In genomic region chr3:96104261-96105065, GRCm38 (mm10) we compare ENCODE assay signal across 8 mouse cellular contexts. TPM values are rescaled to one million over a fixed set of nuclear protein-coding genes. Genes with fewer than 3 reads are reported as not detected.
DNase-seq lines count a peak whose midpoint lies in the region; ATAC-seq and TF ChIP-seq lines count a peak whose summit lies in the region.

Otud7b (plus strand) TSS chr3:96104527.

- H3K4me3 ChIP-seq in C2C12 (ENCODE audit: insufficient read depth, poor library complexity, severe bottlenecking): peak within 1 kb of the TSS; percentile 78
- peak within 1 kb of the TSS; percentile 87 for H3K4me3 ChIP-seq in heart, embryonic 12.5 days
- H3K4me3 ChIP-seq in kidney, embryonic 16.5 days (ENCODE audit: low read length): peak within 1 kb of the TSS; percentile 83
- peak within 1 kb of the TSS; percentile 93 for H3K4me3 ChIP-seq in liver, embryonic 12.5 days
- H3K4me3 ChIP-seq in stomach, embryonic 14.5 days (ENCODE audit: low read depth, low read length): peak within 1 kb of the TSS; percentile 87

- peak within 1 kb of the TSS; percentile 99 for H3ac ChIP-seq in C2C12 (ENCODE audit: control insufficient read depth, insufficient read length, low read depth)

- H3K27me3 ChIP-seq in C2C12 (ENCODE audit: control insufficient read depth, insufficient read depth, insufficient read length): no peaks in the 10 kb centered on the region
- H3K27me3 ChIP-seq in heart, embryonic 12.5 days (replicated peaks): no peaks in the 10 kb centered on the region
- H3K27me3 ChIP-seq in kidney, embryonic 16.5 days (ENCODE audit: insufficient read depth, low read length): no peaks in the 10 kb centered on the region
- H3K27me3 ChIP-seq in liver, embryonic 12.5 days (replicated peaks): no peaks in the 10 kb centered on the region
- H3K27me3 ChIP-seq in stomach, embryonic 14.5 days (ENCODE audit: control insufficient read depth, insufficient read depth, low read length): no peaks in the 10 kb centered on the region

- WGBS in heart, embryonic 12.5 days: under 1% methylated on average over 82 of the region's 84 CpGs
- under 1% methylated on average over 81 of the region's 84 CpGs for WGBS in kidney, embryonic 16.5 days
- WGBS in liver, embryonic 12.5 days (ENCODE audit: insufficient replicate concordance): under 1% methylated on average over 82 of the region's 84 CpGs
- WGBS in stomach, embryonic 14.5 days: under 1% methylated on average over 78 of the region's 84 CpGs

- H3K79me3 ChIP-seq in C2C12 (ENCODE audit: low read depth): peaks cover 38% of the 10 kb centered on the region

- peaks cover 19% of the 10 kb centered on the region for H3K4me1 ChIP-seq in heart, embryonic 12.5 days (replicated peaks)
- H3K4me1 ChIP-seq in kidney, embryonic 16.5 days (ENCODE audit: insufficient read depth, low read length): peaks cover 25% of the 10 kb centered on the region
- H3K4me1 ChIP-seq in liver, embryonic 12.5 days: peaks cover 46% of the 10 kb centered on the region
- peaks cover 10% of the 10 kb centered on the region; the same call in 1 of the 2 replicates for H3K4me1 ChIP-seq in stomach, embryonic 14.5 days (ENCODE audit: control insufficient read depth, insufficient read depth, low read length)

- peak; percentile 69 for ATAC-seq in erythroblast, adult 5-6 weeks (replicated peaks; ENCODE audit: low FRiP score, poor library complexity, severe bottlenecking)
- peak; percentile 95 for ATAC-seq in heart, embryonic 12.5 days (ENCODE audit: insufficient number of reproducible peaks, low FRiP score)
- peak; percentile 93 for ATAC-seq in kidney, embryonic 16.5 days (ENCODE audit: low FRiP score, low TSS enrichment)
- peak; percentile 91 for ATAC-seq in liver, embryonic 12.5 days
- peak; percentile 90 for ATAC-seq in stomach, embryonic 14.5 days (ENCODE audit: insufficient number of reproducible peaks, insufficient read depth, low FRiP score, low read depth)

- peaks cover 50% of the 10 kb centered on the region for H3K79me2 ChIP-seq in C2C12 (ENCODE audit: control insufficient read depth, insufficient read depth)

- no peaks in the 10 kb centered on the region for H3K9me3 ChIP-seq in heart, embryonic 12.5 days (replicated peaks)
- no peaks in the 10 kb centered on the region for H3K9me3 ChIP-seq in kidney, embryonic 16.5 days (ENCODE audit: low read length)
- no peaks in the 10 kb centered on the region for H3K9me3 ChIP-seq in liver, embryonic 12.5 days (replicated peaks)
- no peaks in the 10 kb centered on the region for H3K9me3 ChIP-seq in stomach, embryonic 14.5 days (ENCODE audit: control insufficient read depth, low read depth, low read length)

- H3K4me2 ChIP-seq in heart, embryonic 12.5 days: peak within 1 kb of the TSS; percentile 76
- H3K4me2 ChIP-seq in kidney, embryonic 16.5 days (replicated peaks; ENCODE audit: low read depth, low read length): peak within 1 kb of the TSS; percentile 57
- peak within 1 kb of the TSS; percentile 95 for H3K4me2 ChIP-seq in liver, embryonic 12.5 days
- H3K4me2 ChIP-seq in stomach, embryonic 14.5 days (replicated peaks; ENCODE audit: low read depth, low read length): peak within 1 kb of the TSS; percentile 57

- H3K36me3 ChIP-seq in C2C12 (ENCODE audit: control insufficient read depth, insufficient read depth): no peaks in the 10 kb centered on the region
- H3K36me3 ChIP-seq in heart, embryonic 12.5 days: 0 out of 2 replicates have a peak, but pooled peaks cover 4% of the 10 kb centered on the region
- no peaks in the 10 kb centered on the region for H3K36me3 ChIP-seq in kidney, embryonic 16.5 days (ENCODE audit: insufficient read depth, low read length)
- peaks cover 3% of the 10 kb centered on the region; the same call in 1 of the 2 replicates for H3K36me3 ChIP-seq in liver, embryonic 12.5 days
- H3K36me3 ChIP-seq in stomach, embryonic 14.5 days (ENCODE audit: control insufficient read depth, insufficient read depth, low read length): no peaks in the 10 kb centered on the region

- no peak for TF ChIP-seq CTCF in C2C12 (IDR thresholded peaks at IDR 0.05; ENCODE audit: control insufficient read depth, insufficient read depth, insufficient read length)

- peak within 1 kb of the TSS; percentile 94 for H3K27ac ChIP-seq in heart, embryonic 12.5 days (ENCODE audit: poor library complexity, severe bottlenecking)
- peak within 1 kb of the TSS; percentile 96 for H3K27ac ChIP-seq in kidney, embryonic 16.5 days (ENCODE audit: low read length)
- H3K27ac ChIP-seq in liver, embryonic 12.5 days: peak within 1 kb of the TSS; percentile 92
- peak within 1 kb of the TSS; percentile 93 for H3K27ac ChIP-seq in stomach, embryonic 14.5 days (ENCODE audit: low read length)

- H3K9ac ChIP-seq in heart, embryonic 12.5 days: peak within 1 kb of the TSS; percentile 95
- H3K9ac ChIP-seq in kidney, embryonic 16.5 days (replicated peaks; ENCODE audit: low read length): peak within 1 kb of the TSS; percentile 93
- peak within 1 kb of the TSS; percentile 95 for H3K9ac ChIP-seq in liver, embryonic 12.5 days
- H3K9ac ChIP-seq in stomach, embryonic 14.5 days (replicated peaks; ENCODE audit: low read depth, low read length): peak within 1 kb of the TSS; percentile 89

- peak; percentile 89 for DNase-seq in brain, adult 2 months (ENCODE audit: low read depth, low spot score)
- DNase-seq in natural killer cell, adult 2 months (ENCODE audit: low spot score in 2 of 2): peak; percentile 64

TF ChIP-seq in C2C12, 6 proteins besides CTCF, POLR2A, EP300 and RAD21:
- TF ChIP-seq MYOG (IDR thresholded peaks at IDR 0.05; ENCODE audit: control insufficient read depth, extremely low read depth, insufficient read length) (no peak), MYOD1 (IDR thresholded peaks at IDR 0.05; ENCODE audit: control insufficient read depth, insufficient read length, low read depth) (no peak), CEBPB (IDR thresholded peaks at IDR 0.05; ENCODE audit: low read depth) (no peak)

RNA-seq across cellular contexts. Expression of gene Otud7b, which starts in this region (rescaled TPM):
- polyA plus RNA-seq in C2C12 (2012; fragmentation: generic; extraction: Trizol): 12.5 TPM
- 1.0 and 2.1 TPM in 2 replicates for total RNA-seq in erythroblast, adult 5-6 weeks (2015; ENCODE audit: low replicate concordance)
- total RNA-seq in erythroblast, adult 5-6 weeks (2017; ENCODE audit: low replicate concordance): 6.1 and 12.8 TPM in 2 replicates
- 20.7 and 22.2 TPM in 2 replicates for polyA plus RNA-seq in heart, embryonic 12.5 days (2016; fragmentation: Nextera tagmentation; extraction: Ambion mirVana)
- polyA plus RNA-seq in kidney, embryonic 16.5 days (2015; fragmentation: Nextera tagmentation; extraction: Ambion mirVana): 14.9 and 18.1 TPM in 2 replicates
- polyA plus RNA-seq in liver, embryonic 12.5 days (2016; fragmentation: Nextera tagmentation; extraction: Ambion mirVana): 10.8 and 12.7 TPM in 2 replicates
- polyA plus RNA-seq in stomach, embryonic 14.5 days (2014; fragmentation: Nextera tagmentation; extraction: Ambion mirVana): 13.9 and 16.2 TPM in 2 replicates

Comparison
In these comparisons a context has a peak if more than half of its experiments do, and no peak if none do; other contexts are left out.
1. Peak in every context shown above with its lines: DNase-seq, ATAC-seq, H3K4me3 ChIP-seq and H3K27ac ChIP-seq.